Mouse (Mus musculus) MEL (cell line): Measurements from ENCODE around the gene Retreg2. TPM values are rescaled to one million over a fixed set of nuclear protein-coding genes. Genes with fewer than 3 reads are reported as not detected.
A peak's percentile ranks its signal among the peaks of the same experiment; 100 is the strongest.

Experiments used
- DNase-seq: peaks from one replicate; pipeline ENCODE4 v3.0.0; 2011; ENCODE audit warnings: low read depth, low spot score
- H3K27ac ChIP-seq: 2 replicates; pipeline ENCODE4 v1.5.1; 2012; ENCODE audit warnings: low read depth, mild to moderate bottlenecking, control low read depth, low read length, moderate library complexity; ENCODE audit not compliant: control insufficient read depth
- H3K27me3 ChIP-seq, 2 experiments: fragments of 150-350 bp in 1 of 2; sonication (generic) in 1 of 2; 2 replicates each; pipeline ENCODE4 v1.6.1; 2012; ENCODE audit warnings: low read length in 2 of 2, mild to moderate bottlenecking in 2 of 2, improper control_type of control experiment in 1 of 2, moderate library complexity in 1 of 2; ENCODE audit not compliant: insufficient read depth in 2 of 2, control insufficient read depth in 1 of 2
- H3K36me3 ChIP-seq, 2 experiments: 2 replicates each; pipeline ENCODE4 v1.6.1; 2012 to 2014; ENCODE audit warnings: low read length in 2 of 2, improper control_type of control experiment in 1 of 2, inconsistent platforms in 1 of 2, mild to moderate bottlenecking in 1 of 2; ENCODE audit not compliant: insufficient read depth in 2 of 2, control insufficient read depth in 1 of 2
- H3K4me1 ChIP-seq, 2 experiments: fragments of 150-350 bp in 1 of 2; sonication (generic) in 1 of 2; 2 replicates each; pipeline ENCODE4 v1.6.1; 2012; ENCODE audit warnings: low read length in 2 of 2, improper control_type of control experiment in 1 of 2, mild to moderate bottlenecking in 1 of 2; ENCODE audit not compliant: insufficient read depth in 2 of 2, control insufficient read depth in 1 of 2
- H3K4me3 ChIP-seq, 2 experiments: fragments of 150-350 bp in 1 of 2; sonication (generic) in 1 of 2; 2 replicates each; pipeline ENCODE4 v1.5.1; 2012; ENCODE audit warnings: low read depth in 2 of 2, low read length in 2 of 2, mild to moderate bottlenecking in 2 of 2, moderate library complexity in 2 of 2, control low read depth in 1 of 2, improper control_type of control experiment in 1 of 2; ENCODE audit not compliant: control insufficient read depth in 1 of 2, insufficient read depth in 1 of 2
- H3K79me2 ChIP-seq: 2 replicates; pipeline ENCODE4 v1.6.1; 2012; ENCODE audit warnings: mild to moderate bottlenecking, low read length, moderate library complexity; ENCODE audit not compliant: control insufficient read depth, poor library complexity, insufficient read depth
- H3K9ac ChIP-seq: 2 replicates; pipeline ENCODE4 v1.6.1; 2012; ENCODE audit warnings: low read depth, mild to moderate bottlenecking, control low read depth, low read length, moderate library complexity; ENCODE audit not compliant: control insufficient read depth, poor library complexity, severe bottlenecking
- H3K9me3 ChIP-seq: fragments of 150-350 bp; sonication (generic); replicated peaks from 2 replicates; pipeline ENCODE4 v1.6.1; 2012; ENCODE audit warnings: mild to moderate bottlenecking, low read length, improper control_type of control experiment, moderate library complexity; ENCODE audit not compliant: insufficient read depth
- BHLHE40 ChIP-seq: IDR thresholded peaks from 2 replicates; pipeline ENCODE4 v1.6.1; 2012; ENCODE audit warnings: low read depth, mild to moderate bottlenecking, inconsistent platforms, low read length, improper control_type of control experiment, borderline replicate concordance
- CHD1 ChIP-seq: IDR thresholded peaks from 2 replicates; pipeline ENCODE4 v1.6.1; 2012; ENCODE audit warnings: low read depth, mild to moderate bottlenecking, inconsistent platforms, low read length, improper control_type of control experiment
- CHD2 ChIP-seq: IDR thresholded peaks from 2 replicates; pipeline ENCODE4 v1.6.1; 2011; ENCODE audit warnings: low read length, improper control_type of control experiment
- E2F4 ChIP-seq: IDR thresholded peaks from 2 replicates; pipeline ENCODE4 v1.6.1; 2011; ENCODE audit warnings: low read depth, low read length, improper control_type of control experiment, borderline replicate concordance
- ELF1 ChIP-seq: IDR thresholded peaks from 2 replicates; pipeline ENCODE4 v1.6.1; 2014; ENCODE audit warnings: low read depth, mild to moderate bottlenecking, inconsistent platforms, low read length, improper control_type of control experiment, moderate library complexity
- EP300 ChIP-seq, 2 experiments: IDR thresholded peaks; 2 replicates each; pipeline ENCODE4 v1.6.1; 2011; ENCODE audit warnings: improper control_type of control experiment in 2 of 2, low read length in 2 of 2, low read depth in 1 of 2, mild to moderate bottlenecking in 1 of 2
- ETS1 ChIP-seq: IDR thresholded peaks from 2 replicates; pipeline ENCODE4 v1.6.1; 2012; ENCODE audit warnings: low read depth, mild to moderate bottlenecking, inconsistent platforms, low read length, improper control_type of control experiment, moderate library complexity
- HCFC1 ChIP-seq: IDR thresholded peaks from 2 replicates; pipeline ENCODE4 v1.6.1; 2012; ENCODE audit warnings: low read depth, mild to moderate bottlenecking, inconsistent platforms, low read length, improper control_type of control experiment, moderate library complexity
- JUND ChIP-seq: IDR thresholded peaks from 2 replicates; pipeline ENCODE4 v1.6.1; 2011; ENCODE audit warnings: low read depth, mild to moderate bottlenecking, improper control_type of control experiment, low read length
- MAZ ChIP-seq: IDR thresholded peaks from 2 replicates; pipeline ENCODE4 v1.6.1; 2012; ENCODE audit warnings: low read depth, mild to moderate bottlenecking, inconsistent platforms, low read length, improper control_type of control experiment
- MEF2A ChIP-seq: IDR thresholded peaks from 2 replicates; pipeline ENCODE4 v1.6.1; 2014; ENCODE audit warnings: low read depth, mild to moderate bottlenecking, inconsistent platforms, low read length, improper control_type of control experiment; ENCODE audit not compliant: poor library complexity, insufficient replicate concordance, severe bottlenecking; ENCODE audit errors: extremely low read depth
- MXI1 ChIP-seq: IDR thresholded peaks from 2 replicates; pipeline ENCODE4 v1.6.1; 2011; ENCODE audit warnings: mild to moderate bottlenecking, low read depth, low read length, improper control_type of control experiment
- MYC ChIP-seq: IDR thresholded peaks from 2 replicates; pipeline ENCODE4 v1.6.1; 2011; ENCODE audit warnings: low read depth, mild to moderate bottlenecking, low read length, improper control_type of control experiment, moderate library complexity
- NELFE ChIP-seq: IDR thresholded peaks from 2 replicates; pipeline ENCODE4 v1.6.1; 2011; ENCODE audit warnings: low read depth, low read length, improper control_type of control experiment
- NRF1 ChIP-seq: IDR thresholded peaks from 2 replicates; pipeline ENCODE4 v1.6.1; 2014; ENCODE audit warnings: low read depth, mild to moderate bottlenecking, inconsistent platforms, low read length, improper control_type of control experiment, moderate library complexity; ENCODE audit not compliant: poor library complexity, insufficient read depth, severe bottlenecking
- POLR2A ChIP-seq, 2 experiments: IDR thresholded peaks; 2 replicates each; pipeline ENCODE4 v1.6.1; 2011 to 2012; ENCODE audit warnings: low read length in 2 of 2, mild to moderate bottlenecking in 2 of 2, control low read depth in 1 of 2, improper control_type of control experiment in 1 of 2, low read depth in 1 of 2, moderate library complexity in 1 of 2; ENCODE audit not compliant: control insufficient read depth in 1 of 2, insufficient read depth in 1 of 2, poor library complexity in 1 of 2
- POLR2AphosphoS2 ChIP-seq: IDR thresholded peaks from 2 replicates; pipeline ENCODE4 v1.6.1; 2011; ENCODE audit warnings: low read length, improper control_type of control experiment
- POLR2AphosphoS5 ChIP-seq: IDR thresholded peaks from 2 replicates; pipeline ENCODE4 v1.6.1; 2012; ENCODE audit warnings: low read depth, borderline replicate concordance, mild to moderate bottlenecking, inconsistent platforms, low read length, moderate library complexity, mixed read lengths
- RAD21 ChIP-seq: IDR thresholded peaks from 2 replicates; pipeline ENCODE4 v1.6.1; 2011; ENCODE audit warnings: mild to moderate bottlenecking, low read depth, low read length, improper control_type of control experiment
- SIN3A ChIP-seq: IDR thresholded peaks from 2 replicates; pipeline ENCODE4 v1.6.1; 2012; ENCODE audit warnings: low read length, improper control_type of control experiment, inconsistent platforms
- TBP ChIP-seq: IDR thresholded peaks from 2 replicates; pipeline ENCODE4 v1.8.0; 2011; ENCODE audit warnings: low read depth, low read length, improper control_type of control experiment
- UBTF ChIP-seq: IDR thresholded peaks from 2 replicates; pipeline ENCODE4 v1.6.1; 2012; ENCODE audit warnings: low read depth, mild to moderate bottlenecking, inconsistent platforms, low read length, improper control_type of control experiment, moderate library complexity, borderline replicate concordance; ENCODE audit not compliant: insufficient read depth
- USF1 ChIP-seq: IDR thresholded peaks from 2 replicates; pipeline ENCODE4 v1.6.1; 2014; ENCODE audit warnings: low read depth, mild to moderate bottlenecking, inconsistent platforms, low read length, improper control_type of control experiment, moderate library complexity
- polyA plus RNA-seq, 2 experiments: library from polyadenylated mRNA; stranded (reverse) in 1 of 2; unstranded in 1 of 2; fragments of >175 nt in 1 of 2; fragments of >200 nt in 1 of 2; gene quantifications; 2 replicates each; pipeline versions ENCODE4 v1.2.1 to v1.2.4; 2012; ENCODE audit warnings: low replicate concordance in 2 of 2, low read depth in 1 of 2; ENCODE audit not compliant: insufficient read length in 2 of 2, insufficient read depth in 1 of 2, missing spikeins in 1 of 2
- total RNA-seq: library from RNA; depleted of rRNA; stranded (reverse); fragments of 300-350 nt; gene quantifications from 2 replicates; pipeline ENCODE4 v1.2.3, GENCODE M21; 2012

Gene Retreg2
- total and polyA plus RNA-seq, 3 experiments: 38.1 to 59.2 TPM; not detected in 1

- peaks cover 4 to 27% of the 10 kb centered on the region in 2 experiments; a peak in 3 of 4 replicates for H3K36me3 ChIP-seq
Observed at GRCm38 (mm10) chr1:75141486-75142190, 940 bp upstream of the Retreg2 start.

GRCm38 (mm10) chr1:75145589-75145988 lies 3.0 kb downstream of the Retreg2 start:
- TF ChIP-seq EP300 (IDR thresholded peaks at IDR 0.05; ENCODE audit: low read depth in 1 of 2, low read length in 2 of 2) (peak in 1 of 2 experiments; percentile 21; a peak in 1 of 4 replicates), MXI1 (no peak)
- peaks cover 0 to 5% of the 10 kb centered on the region in 2 experiments; a peak in 2 of 4 replicates for H3K4me1 ChIP-seq

More at GRCm38 (mm10) chr1:75141486-75142190, 940 bp upstream of the Retreg2 start:
- Histone ChIP-seq H3K4me1 (peaks cover 11 to 28% of the 10 kb centered on the region in 2 experiments), H3K4me3 (peak overlapping the region; percentile 88 to 94), H3K27me3 (no peaks in the 10 kb centered on the region), H3K79me2 (peaks cover 38% of the 10 kb centered on the region), H3K27ac (peak overlapping the region; percentile 91), H3K9ac (peak overlapping the region; percentile 93), H3K9me3 (no peaks in the 10 kb centered on the region)
- DNase-seq: peak; percentile 80
- TF ChIP-seq POLR2AphosphoS5 (peak; percentile 81; the same call in 1 of the 2 replicates), CHD1 (no peak), USF1 (peak; percentile 34), MEF2A (no peak), RAD21 (no peak), POLR2A (IDR thresholded peaks at IDR 0.05; ENCODE audit: control insufficient read depth in 1 of 2, insufficient read depth in 1 of 2, low read depth in 1 of 2, low read length in 2 of 2, poor library complexity in 1 of 2) (peak; percentile 67 to 85), BHLHE40 (0 out of 2 replicates have a peak, but pooled peaks have one; percentile 24), UBTF (peak; percentile 96; the same call in 1 of the 2 replicates), ELF1 (peak; percentile 69), HCFC1 (peak; percentile 57; the same call in 1 of the 2 replicates), EP300 (IDR thresholded peaks at IDR 0.05; ENCODE audit: low read depth in 1 of 2, low read length in 2 of 2) (no peak), NELFE (peak; percentile 70), CHD2 (no peak), POLR2AphosphoS2 (no peak), E2F4 (no peak), MXI1 (peak; percentile 65), TBP (0 out of 2 replicates have a peak, but pooled peaks have one; percentile 1), MYC (no peak; the same call in none of the 2 replicates), NRF1 (peak; percentile 45; the same call in 1 of the 2 replicates), SIN3A (peak; percentile 44; the same call in 1 of the 2 replicates), ETS1 (no peak; the same call in 1 of the 2 replicates), MAZ (no peak), JUND (no peak)

More at GRCm38 (mm10) chr1:75145589-75145988, 3.0 kb downstream of the Retreg2 start:
- no peak overlapping the region for H3K9ac ChIP-seq
- no peaks in the 10 kb centered on the region for H3K27me3 ChIP-seq
- no peaks in the 10 kb centered on the region; a peak in 2 of 4 replicates for H3K36me3 ChIP-seq
- H3K79me2 ChIP-seq: peaks cover 28% of the 10 kb centered on the region
- no peak overlapping the region for H3K27ac ChIP-seq
- H3K4me3 ChIP-seq: no peak overlapping the region
- DNase-seq: no peak
- H3K9me3 ChIP-seq: no peaks in the 10 kb centered on the region
